Mouse (Mus musculus) lung, embryonic 16.5 days (tissue): ENCODE data around the gene Cubn. TPM values are rescaled to one million over a fixed set of nuclear protein-coding genes. Genes with fewer than 3 reads are reported as not detected.

Source experiments
- ATAC-seq: fragments of 200-750 bp; cut with Nextera tagmentation; 2 replicates; pipeline ENCODE4 v1.8.0; 2017; ENCODE audit warnings: low read depth, mild to moderate bottlenecking, moderate library complexity
- H3K27ac ChIP-seq: fragments of 300-500 bp; sonication (generic); 2 replicates; pipeline ENCODE4 v1.5.1; 2014; ENCODE audit warnings: mild to moderate bottlenecking, control low read depth, low read length
- H3K27me3 ChIP-seq: fragments of 300-500 bp; sonication (generic); 2 replicates; pipeline ENCODE4 v1.6.1; 2014; ENCODE audit warnings: low read depth, low read length, mixed read lengths; ENCODE audit not compliant: control insufficient read depth, insufficient read depth
- H3K36me3 ChIP-seq: fragments of 300-500 bp; sonication (generic); 2 replicates; pipeline ENCODE4 v1.6.1; 2014; ENCODE audit warnings: low read length; ENCODE audit not compliant: control insufficient read depth, insufficient read depth
- H3K4me1 ChIP-seq: fragments of 300-500 bp; sonication (generic); replicated peaks from 2 replicates; pipeline ENCODE4 v1.6.1; 2014; ENCODE audit warnings: low read length, mixed read lengths; ENCODE audit not compliant: control insufficient read depth, insufficient read depth
- H3K4me2 ChIP-seq: fragments of 300-500 bp; sonication (generic); 2 replicates; pipeline ENCODE4 v1.6.1; 2014; ENCODE audit warnings: low read depth, low read length, control low read depth
- H3K4me3 ChIP-seq: fragments of 300-500 bp; sonication (generic); 2 replicates; pipeline ENCODE4 v1.5.1; 2014; ENCODE audit warnings: mild to moderate bottlenecking, low read length, control low read depth
- H3K9ac ChIP-seq: fragments of 300-500 bp; sonication (generic); 2 replicates; pipeline ENCODE4 v1.6.1; 2014; ENCODE audit warnings: low read length, control low read depth
- H3K9me3 ChIP-seq: fragments of 300-500 bp; sonication (generic); 2 replicates; pipeline ENCODE4 v1.6.1; 2016; ENCODE audit warnings: low read length; ENCODE audit not compliant: control insufficient read depth
- WGBS: fragments of 180-500 bp; shearing (Covaris S2); extraction: QIAGEN DNeasy Blood & Tissue Kit; methylation state at CpG from one replicate; pipeline ENCODE4 v1.1.7; 2014; 5-methylcytosine and 5-hydroxymethylcytosine counted together
- polyA plus RNA-seq: library from polyadenylated mRNA; unstranded; fragments of >200 nt; fragmentation: Nextera tagmentation; extraction: Ambion mirVana; gene quantifications from 2 replicates; pipeline ENCODE4 v1.2.1, GENCODE M21; 2015

Gene Cubn
- polyA plus RNA-seq, 1 experiment from 2014 or later, result 0.75 TPM

DNA sequence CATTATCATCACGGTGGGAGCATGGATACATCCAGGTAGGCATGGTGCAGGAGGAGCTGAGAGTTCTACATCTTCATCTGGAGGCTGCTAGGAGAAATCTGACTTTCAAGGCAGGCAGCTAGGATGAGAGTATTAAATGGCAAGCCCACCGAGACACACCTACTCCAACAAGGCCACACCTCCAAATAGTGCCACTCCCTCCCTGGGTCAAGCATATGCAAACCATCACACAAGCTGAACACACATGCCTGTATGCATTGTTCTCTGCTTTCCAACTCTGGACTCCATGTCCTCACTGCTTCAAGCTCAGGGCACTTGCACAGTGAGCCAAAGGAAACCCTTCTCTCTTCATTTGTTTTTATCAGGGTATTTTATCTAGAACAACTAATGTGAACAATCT lies 233.0 kb downstream of the Cubn start:
- no peak overlapping the region for H3K4me3 ChIP-seq
- no peak overlapping the region for H3K9ac ChIP-seq
- H3K4me1 ChIP-seq, result no peaks in the 10 kb centered on the region
- H3K36me3 ChIP-seq, result peaks cover 14% of the 10 kb centered on the region
- H3K27ac ChIP-seq, result no peak overlapping the region
- H3K4me2 ChIP-seq, result no peak overlapping the region
- H3K27me3 ChIP-seq, result no peaks in the 10 kb centered on the region
- ATAC-seq, result no peak
- WGBS, result 66% methylated on average over 2 of the region's 2 CpGs
- peaks cover 5% of the 10 kb centered on the region for H3K9me3 ChIP-seq

DNA sequence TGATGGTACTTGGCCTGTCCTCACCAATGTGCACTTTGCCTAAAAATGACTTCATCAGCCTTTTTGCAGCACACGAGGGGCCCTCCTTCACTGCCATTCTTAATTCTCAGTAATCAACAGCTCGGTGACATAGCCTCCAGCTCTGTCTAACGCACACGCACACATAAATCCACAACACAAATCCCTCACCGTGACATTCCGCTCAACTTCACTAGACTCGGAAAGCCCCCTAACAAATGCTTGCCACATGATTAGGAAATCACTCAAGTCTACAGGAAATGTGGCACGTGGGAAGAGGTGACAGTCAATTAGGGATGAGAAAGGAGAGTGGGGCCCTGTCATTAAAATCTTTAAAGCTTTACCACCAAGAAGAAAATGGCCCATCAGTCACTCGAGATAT lies 250.9 kb downstream of the Cubn start:
- Histone ChIP-seq H3K27ac (no peak overlapping the region), H3K9ac (no peak overlapping the region), H3K4me1 (no peaks in the 10 kb centered on the region), H3K27me3 (no peaks in the 10 kb centered on the region), H3K4me2 (no peak overlapping the region), H3K9me3 (no peaks in the 10 kb centered on the region), H3K36me3 (peaks cover 5% of the 10 kb centered on the region; the same call in 1 of the 2 replicates), H3K4me3 (no peak overlapping the region)
- 59% methylated on average over 9 of the region's 9 CpGs for WGBS
- ATAC-seq, result no peak

DNA sequence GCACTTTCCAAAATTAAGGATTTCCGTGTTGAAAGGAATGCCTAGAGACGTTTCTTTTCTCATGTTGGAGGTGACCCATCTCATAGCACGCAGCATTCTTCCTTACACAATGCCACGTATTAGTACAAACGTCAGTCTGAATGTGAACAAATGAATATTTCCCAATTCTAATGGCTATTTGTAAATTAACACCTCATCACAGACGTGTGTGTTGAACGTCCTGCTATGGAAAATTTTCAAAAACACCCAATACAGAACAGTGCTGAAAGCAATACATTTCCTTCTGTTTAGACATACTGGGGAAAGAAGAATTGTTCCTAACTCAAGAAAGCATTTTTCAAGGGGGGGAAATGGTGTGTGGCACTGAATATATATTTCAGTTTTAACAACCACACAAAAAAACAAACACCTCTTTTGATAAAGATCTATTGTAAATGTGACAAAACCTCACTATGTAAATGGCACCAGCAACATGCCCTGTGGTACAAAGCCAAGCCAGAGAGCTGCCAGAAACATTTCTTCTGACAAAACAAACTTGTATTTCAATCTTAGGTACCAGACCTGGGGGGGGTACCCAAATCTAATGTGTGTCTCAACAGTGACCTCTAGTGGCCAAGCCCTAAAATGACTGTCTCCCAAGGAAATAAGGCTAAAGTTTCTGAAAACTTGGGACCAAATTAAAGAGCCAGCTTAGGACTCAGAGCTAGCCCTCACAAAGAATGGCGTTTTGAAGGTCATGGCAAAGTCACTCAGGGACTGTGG lies 254.3 kb downstream of the Cubn start:
- Histone ChIP-seq H3K4me1 (no peaks in the 10 kb centered on the region), H3K9me3 (no peaks in the 10 kb centered on the region), H3K27ac (no peak overlapping the region), H3K4me2 (no peak overlapping the region), H3K36me3 (peaks cover 5% of the 10 kb centered on the region; the same call in 1 of the 2 replicates), H3K4me3 (no peak overlapping the region), H3K27me3 (no peaks in the 10 kb centered on the region), H3K9ac (no peak overlapping the region)
- peak; percentile 71 for ATAC-seq
- 36% methylated on average over 8 of the region's 8 CpGs for WGBS

DNA sequence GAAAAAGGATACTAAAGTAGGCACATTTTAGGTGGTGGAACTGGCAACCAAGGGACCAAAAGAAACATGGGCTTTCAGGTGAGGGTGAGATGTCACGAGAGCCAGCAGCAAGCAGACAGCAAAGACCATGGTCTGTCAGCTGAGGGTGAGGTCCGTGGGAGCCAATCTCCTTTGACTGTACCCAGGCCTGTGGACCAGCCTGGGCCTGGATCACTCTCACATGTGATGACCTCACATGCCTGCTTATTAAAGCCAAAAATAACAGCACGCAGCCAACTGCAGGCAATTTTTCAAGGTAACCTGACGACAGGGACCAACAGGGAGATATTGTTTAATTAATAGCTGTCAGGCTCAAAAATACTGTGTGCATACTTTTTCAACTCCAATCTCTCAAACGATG lies 255.9 kb downstream of the Cubn start:
- no peaks in the 10 kb centered on the region for H3K4me1 ChIP-seq
- peaks cover 5% of the 10 kb centered on the region; the same call in 1 of the 2 replicates for H3K36me3 ChIP-seq
- no peaks in the 10 kb centered on the region for H3K27me3 ChIP-seq
- no peak overlapping the region for H3K4me2 ChIP-seq
- H3K9ac ChIP-seq, result no peak overlapping the region
- WGBS, result 61% methylated on average over 5 of the region's 5 CpGs
- no peak overlapping the region for H3K27ac ChIP-seq
- no peak overlapping the region for H3K4me3 ChIP-seq
- no peaks in the 10 kb centered on the region for H3K9me3 ChIP-seq
- ATAC-seq, result no peak

DNA sequence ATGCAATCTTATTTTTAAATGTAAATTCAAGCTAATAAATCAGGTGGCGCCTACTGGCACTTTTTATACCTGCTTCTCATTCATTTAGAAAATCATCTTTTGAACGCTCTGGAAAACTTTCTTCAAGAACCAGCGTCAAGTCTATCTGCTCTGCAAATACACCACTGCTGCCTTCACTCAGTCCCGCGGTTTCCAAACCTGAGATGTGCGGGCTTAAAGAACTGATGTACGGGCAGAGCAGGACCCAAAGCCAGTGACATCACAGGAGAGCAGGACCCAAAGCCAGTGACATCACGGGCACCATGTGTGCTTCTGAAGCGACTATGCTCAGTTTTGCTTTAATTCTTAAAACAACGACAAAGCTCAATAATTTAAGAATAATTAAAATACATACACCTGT lies 256.8 kb downstream of the Cubn start:
- ATAC-seq, result no peak
- no peak overlapping the region for H3K9ac ChIP-seq
- no peaks in the 10 kb centered on the region for H3K9me3 ChIP-seq
- 86% methylated on average over 10 of the region's 10 CpGs for WGBS
- H3K27ac ChIP-seq, result no peak overlapping the region
- H3K27me3 ChIP-seq, result no peaks in the 10 kb centered on the region
- peaks cover 5% of the 10 kb centered on the region; the same call in 1 of the 2 replicates for H3K36me3 ChIP-seq
- no peaks in the 10 kb centered on the region for H3K4me1 ChIP-seq
- no peak overlapping the region for H3K4me2 ChIP-seq
- H3K4me3 ChIP-seq, result no peak overlapping the region

DNA sequence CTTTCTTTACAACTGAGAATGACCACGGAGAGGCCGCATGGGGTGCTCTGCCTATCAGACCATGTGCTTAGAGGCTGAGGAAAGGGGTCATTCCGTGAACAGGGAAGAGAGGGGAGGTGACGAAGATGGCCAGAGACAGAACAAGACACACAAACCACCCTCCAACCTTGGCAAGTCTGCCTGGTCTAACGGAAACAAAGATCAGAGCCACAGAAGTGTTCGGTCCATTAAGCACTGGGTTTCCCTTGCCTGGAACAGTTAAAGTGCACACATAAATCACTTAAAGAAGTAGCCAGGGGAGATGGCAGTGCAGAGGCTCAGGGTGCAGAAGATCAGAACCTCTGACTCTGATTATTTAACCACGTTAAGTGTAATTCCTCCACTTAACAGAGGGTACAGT lies 257.7 kb downstream of the Cubn start:
- no peak for ATAC-seq
- Histone ChIP-seq H3K9ac (no peak overlapping the region), H3K27ac (no peak overlapping the region), H3K4me2 (no peak overlapping the region), H3K9me3 (no peaks in the 10 kb centered on the region), H3K27me3 (no peaks in the 10 kb centered on the region), H3K4me1 (no peaks in the 10 kb centered on the region), H3K36me3 (no peaks in the 10 kb centered on the region; the same call in 1 of the 2 replicates), H3K4me3 (no peak overlapping the region)
- 52% methylated on average over 7 of the region's 7 CpGs for WGBS

DNA sequence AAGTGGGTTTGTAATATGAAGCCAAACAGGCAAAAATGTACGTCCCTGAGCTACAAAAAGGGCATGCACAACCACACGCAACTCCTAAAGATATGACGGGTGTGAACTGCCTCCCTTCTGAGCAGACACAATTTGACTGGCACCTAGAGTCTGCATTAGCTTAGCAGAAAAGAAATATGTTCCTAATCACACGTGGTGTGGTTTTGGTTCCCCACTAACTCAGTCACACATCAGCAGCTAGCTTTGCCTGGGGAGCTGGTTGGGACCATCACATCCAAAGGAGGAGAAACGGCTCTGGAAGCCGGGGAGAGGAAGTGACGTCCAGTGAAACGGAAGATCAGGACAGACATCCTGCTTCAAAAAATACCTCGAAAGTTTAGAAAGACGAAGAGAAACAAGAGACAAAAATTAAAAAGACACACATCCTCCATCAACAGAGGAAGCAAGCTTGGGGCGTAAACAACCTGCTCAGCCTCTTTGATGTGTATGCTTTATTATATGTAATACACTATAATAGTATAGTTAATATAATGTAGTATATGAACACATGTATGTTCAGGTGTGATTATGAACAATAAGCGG lies 258.3 kb downstream of the Cubn start:
- Histone ChIP-seq H3K4me3 (no peak overlapping the region), H3K4me2 (no peak overlapping the region), H3K4me1 (no peaks in the 10 kb centered on the region), H3K9me3 (no peaks in the 10 kb centered on the region), H3K27me3 (no peaks in the 10 kb centered on the region), H3K36me3 (no peaks in the 10 kb centered on the region; the same call in 1 of the 2 replicates), H3K27ac (no peak overlapping the region), H3K9ac (no peak overlapping the region)
- ATAC-seq, result no peak
- 67% methylated on average over 12 of the region's 12 CpGs for WGBS

DNA sequence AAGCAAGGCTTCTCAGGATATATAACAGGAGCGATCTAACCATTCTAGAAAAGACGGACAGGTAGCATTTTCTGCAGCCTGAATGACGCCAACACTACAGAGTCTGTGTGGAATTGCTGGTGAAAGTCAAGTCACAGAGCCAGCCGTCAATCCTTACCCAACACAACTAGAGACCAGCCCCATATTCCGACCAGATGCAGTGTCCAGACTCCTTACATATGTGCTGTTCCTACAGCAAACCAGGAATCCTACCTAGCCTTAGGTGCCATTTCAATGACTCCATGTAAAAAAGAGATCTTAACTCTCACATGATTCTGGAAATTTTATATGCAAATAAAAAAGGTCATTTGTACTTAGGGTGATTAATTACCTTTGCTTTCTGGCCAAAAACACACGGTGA lies 259.3 kb downstream of the Cubn start:
- no peak overlapping the region for H3K9ac ChIP-seq
- no peaks in the 10 kb centered on the region; the same call in 1 of the 2 replicates for H3K36me3 ChIP-seq
- H3K27me3 ChIP-seq, result no peaks in the 10 kb centered on the region
- no peak for ATAC-seq
- H3K4me3 ChIP-seq, result no peak overlapping the region
- no peak overlapping the region for H3K27ac ChIP-seq
- no peak overlapping the region for H3K4me2 ChIP-seq
- 84% methylated on average over 6 of the region's 6 CpGs for WGBS
- H3K9me3 ChIP-seq, result no peaks in the 10 kb centered on the region
- H3K4me1 ChIP-seq, result no peaks in the 10 kb centered on the region

DNA sequence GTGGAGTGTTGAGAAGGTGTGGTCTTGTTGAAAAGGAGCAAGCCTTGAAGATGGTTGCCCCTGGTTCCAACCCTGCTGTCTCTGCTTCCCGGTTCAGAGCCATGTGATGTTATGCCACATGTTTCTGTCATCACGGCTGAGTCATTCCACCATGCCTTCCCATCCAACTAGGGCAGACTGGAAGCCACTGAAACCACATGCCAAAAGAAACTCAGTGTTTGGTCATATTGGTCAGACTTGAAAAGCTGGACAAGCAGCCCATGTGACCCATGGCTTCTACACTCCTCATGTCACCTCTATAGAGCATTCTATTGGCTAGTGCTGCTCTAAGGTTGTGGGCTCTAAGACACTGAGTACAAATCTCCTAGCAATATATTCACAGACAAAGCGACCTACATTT lies 261.9 kb downstream of the Cubn start:
- Histone ChIP-seq H3K9me3 (no peaks in the 10 kb centered on the region), H3K27ac (no peak overlapping the region), H3K9ac (no peak overlapping the region), H3K4me3 (no peak overlapping the region), H3K36me3 (no peaks in the 10 kb centered on the region), H3K4me1 (no peaks in the 10 kb centered on the region), H3K27me3 (no peaks in the 10 kb centered on the region), H3K4me2 (no peak overlapping the region)
- no peak for ATAC-seq
- WGBS, result 87% methylated on average over 3 of the region's 3 CpGs
